8 mouse cellular contexts compared by ENCODE assay signal in genomic region chr12:112665445-112665844, GRCm38 (mm10). TPM values are rescaled to one million over a fixed set of nuclear protein-coding genes. Genes with fewer than 3 reads are reported as not detected.
DNase-seq lines count a peak whose midpoint lies in the region; ATAC-seq lines count a peak whose summit lies in the region.

No protein-coding gene starts in this region.

- DNase-seq in urinary bladder, postnatal 25 days (ENCODE audit: low spot score), result peak; percentile 39
- no peak for DNase-seq in urinary bladder, adult 18-20 months (ENCODE audit: low spot score in 2 of 2)
- peak; percentile 65 to 71 for DNase-seq in frontal cortex, postnatal 14 days (ENCODE audit: low spot score in 2 of 2)
- DNase-seq in intestine, embryonic 14.5 days (ENCODE audit: low spot score), result no peak
- DNase-seq in left cerebral cortex, postnatal 14 days (ENCODE audit: low spot score in 2 of 2), result peak; percentile 83 to 86
- no peak for DNase-seq in T-cell, adult 2 months (ENCODE audit: low spot score)
- DNase-seq in embryo, embryonic 9.5 days (ENCODE audit: extremely low spot score), result no peak

- WGBS in intestine, embryonic 14.5 days, result 32% methylated on average over 18 of the region's 18 CpGs
- WGBS in midbrain, embryonic 16.5 days, result 26% methylated on average over 18 of the region's 18 CpGs

- ATAC-seq in intestine, embryonic 14.5 days (replicated peaks; ENCODE audit: low FRiP score, low TSS enrichment, low read depth), result no peak
- ATAC-seq in midbrain, embryonic 16.5 days, result no peak

- peaks cover 46% of the 10 kb centered on the region for H3K4me1 ChIP-seq in intestine, embryonic 14.5 days (replicated peaks; ENCODE audit: control insufficient read depth, insufficient read depth, low read length)
- H3K4me1 ChIP-seq in midbrain, embryonic 16.5 days (ENCODE audit: control insufficient read depth, insufficient read depth, low read length), result peaks cover 40% of the 10 kb centered on the region

- no peak overlapping the region for H3K9ac ChIP-seq in intestine, embryonic 14.5 days (ENCODE audit: low read length)
- peak overlapping the region; percentile 37 for H3K9ac ChIP-seq in midbrain, embryonic 16.5 days (ENCODE audit: low read depth, low read length)

- H3K36me3 ChIP-seq in intestine, embryonic 14.5 days (ENCODE audit: control insufficient read depth, insufficient read depth, low read length), result peaks cover 90% of the 10 kb centered on the region
- peaks cover 24% of the 10 kb centered on the region; the same call in 1 of the 2 replicates for H3K36me3 ChIP-seq in midbrain, embryonic 16.5 days (ENCODE audit: control insufficient read depth, insufficient read depth, low read length)

- H3K27me3 ChIP-seq in intestine, embryonic 14.5 days (replicated peaks; ENCODE audit: control insufficient read depth, insufficient read depth, low read length), result no peaks in the 10 kb centered on the region
- H3K27me3 ChIP-seq in midbrain, embryonic 16.5 days (ENCODE audit: control insufficient read depth, insufficient read depth, low read depth, low read length), result no peaks in the 10 kb centered on the region

- no peak overlapping the region for H3K4me2 ChIP-seq in intestine, embryonic 14.5 days (ENCODE audit: low read length)
- peak overlapping the region; percentile 19; the same call in 1 of the 2 replicates for H3K4me2 ChIP-seq in midbrain, embryonic 16.5 days (ENCODE audit: low read length)

- H3K9me3 ChIP-seq in intestine, embryonic 14.5 days (ENCODE audit: control insufficient read depth, low read length), result no peaks in the 10 kb centered on the region
- H3K9me3 ChIP-seq in midbrain, embryonic 16.5 days (replicated peaks; ENCODE audit: control insufficient read depth, low read length, poor library complexity, severe bottlenecking), result no peaks in the 10 kb centered on the region

- peak overlapping the region; percentile 17; the same call in 1 of the 2 replicates for H3K27ac ChIP-seq in intestine, embryonic 14.5 days (ENCODE audit: low read depth)
- H3K27ac ChIP-seq in midbrain, embryonic 16.5 days (ENCODE audit: low read length), result peak overlapping the region; percentile 77

- H3K4me3 ChIP-seq in intestine, embryonic 14.5 days (ENCODE audit: low read depth, low read length), result no peak overlapping the region
- no peak overlapping the region for H3K4me3 ChIP-seq in midbrain, embryonic 16.5 days (ENCODE audit: low read depth, low read length)

- intact Hi-C loops in left cerebral cortex, postnatal 14 days (cut with DNase I), result no loop called here

RNA-seq across cellular contexts. Expression of gene Akt1, which starts 9.2 kb away (rescaled TPM):
- 56.2 and 58.8 TPM in 2 replicates for polyA plus RNA-seq in intestine, embryonic 14.5 days (2014; fragmentation: Nextera tagmentation; extraction: Ambion mirVana)
- total RNA-seq in left cerebral cortex, postnatal 14 days (2021), result 100 to 1,000 TPM; 137 to 144 TPM
- polyA plus RNA-seq in midbrain, embryonic 16.5 days (2015; fragmentation: Nextera tagmentation; extraction: Ambion mirVana), result 58.7 and 60.4 TPM in 2 replicates

RNA-seq across cellular contexts. Expression of gene Zbtb42, which starts 13.2 kb away (rescaled TPM):
- polyA plus RNA-seq in intestine, embryonic 14.5 days (2014; fragmentation: Nextera tagmentation; extraction: Ambion mirVana), result 9.4 and 9.8 TPM in 2 replicates
- total RNA-seq in left cerebral cortex, postnatal 14 days (2021), result under 1 TPM; 0.25 to 0.68 TPM
- 0.73 and 1.2 TPM in 2 replicates for polyA plus RNA-seq in midbrain, embryonic 16.5 days (2015; fragmentation: Nextera tagmentation; extraction: Ambion mirVana)

RNA-seq across cellular contexts. Expression of gene Siva1, which starts 21.0 kb away (rescaled TPM):
- polyA plus RNA-seq in intestine, embryonic 14.5 days (2014; fragmentation: Nextera tagmentation; extraction: Ambion mirVana), result 315 and 324 TPM in 2 replicates
- 10 to 100 TPM; 14.5 to 16.8 TPM for total RNA-seq in left cerebral cortex, postnatal 14 days (2021)
- polyA plus RNA-seq in midbrain, embryonic 16.5 days (2015; fragmentation: Nextera tagmentation; extraction: Ambion mirVana), result 41.7 and 44.1 TPM in 2 replicates

RNA-seq across cellular contexts. Expression of gene Adssl1, which starts 45.6 kb away (rescaled TPM):
- polyA plus RNA-seq in intestine, embryonic 14.5 days (2014; fragmentation: Nextera tagmentation; extraction: Ambion mirVana), result 1.8 and 2.0 TPM in 2 replicates
- total RNA-seq in left cerebral cortex, postnatal 14 days (2021), result 1 to 10 TPM; 6.5 to 8.4 TPM
- 4.0 and 4.2 TPM in 2 replicates for polyA plus RNA-seq in midbrain, embryonic 16.5 days (2015; fragmentation: Nextera tagmentation; extraction: Ambion mirVana)

RNA-seq across cellular contexts. Expression of gene Cep170b, which starts 54.8 kb away (rescaled TPM):
- polyA plus RNA-seq in intestine, embryonic 14.5 days (2014; fragmentation: Nextera tagmentation; extraction: Ambion mirVana), result 15.9 and 18.3 TPM in 2 replicates
- total RNA-seq in left cerebral cortex, postnatal 14 days (2021), result 100 to 1,000 TPM; 223 to 225 TPM
- 36.0 and 39.4 TPM in 2 replicates for polyA plus RNA-seq in midbrain, embryonic 16.5 days (2015; fragmentation: Nextera tagmentation; extraction: Ambion mirVana)

Comparison
In these comparisons a context has a peak if more than half of its experiments do, and no peak if none do; other contexts are left out.
1. DNase-seq: peak in urinary bladder, postnatal 25 days (single experiment), frontal cortex, postnatal 14 days (2 of 2) and left cerebral cortex, postnatal 14 days (2 of 2); none in urinary bladder, adult 18-20 months (0 of 2), intestine, embryonic 14.5 days (single experiment), T-cell, adult 2 months (single experiment) and embryo, embryonic 9.5 days (single experiment).